Mouse (Mus musculus) liver (tissue): ENCODE results near the gene Zfp507.
A peak's percentile ranks its signal among the peaks of the same experiment; 100 is the strongest.

Source experiments
- DNase-seq: peaks from one replicate; pipeline ENCODE4 v3.0.0-alpha.2; 2020; ENCODE audit warnings: mixed read lengths

Gene Zfp507

GRCm38 (mm10) chr7:35774127-35774526 lies 28.7 kb downstream of the Zfp507 start:
- DNase-seq, result no peak

- no peak for DNase-seq
Observed at GRCm38 (mm10) chr7:35772347-35772746, 30.5 kb downstream of the Zfp507 start.

GRCm38 (mm10) chr7:35771106-35771505 lies 31.7 kb downstream of the Zfp507 start:
- no peak for DNase-seq

- peak; percentile 22 for DNase-seq
Observed at GRCm38 (mm10) chr7:35770122-35770521, 32.7 kb downstream of the Zfp507 start.

- no peak for DNase-seq
Observed at GRCm38 (mm10) chr7:35764461-35764860, 38.3 kb downstream of the Zfp507 start.

GRCm38 (mm10) chr7:35761801-35762200 lies 41.0 kb downstream of the Zfp507 start:
- no peak for DNase-seq

GRCm38 (mm10) chr7:35759602-35760001 lies 43.2 kb downstream of the Zfp507 start:
- DNase-seq, result peak; percentile 36

GRCm38 (mm10) chr7:35756510-35757440 lies 46.0 kb downstream of the Zfp507 start:
- peak; percentile 28 for DNase-seq

GRCm38 (mm10) chr7:35754886-35755168 lies 48.0 kb downstream of the Zfp507 start:
- DNase-seq, result no peak

- DNase-seq, result peak; percentile 90
Observed at GRCm38 (mm10) chr7:35754033-35754885, 48.5 kb downstream of the Zfp507 start, which contains the start of gene Dpy19l3. Gene Dpy19l3 (minus strand): TSS chr7:35754454.

- DNase-seq, result no peak
Observed at GRCm38 (mm10) chr7:35753319-35754032, 49.3 kb downstream of the Zfp507 start.

- DNase-seq, result no peak
Observed at GRCm38 (mm10) chr7:35750873-35751272, 51.9 kb downstream of the Zfp507 start.

GRCm38 (mm10) chr7:35747397-35747964 lies 55.3 kb downstream of the Zfp507 start:
- no peak for DNase-seq

- DNase-seq, result no peak
Observed at GRCm38 (mm10) chr7:35746686-35747396, 56.0 kb downstream of the Zfp507 start.

- DNase-seq, result peak; percentile 24
Observed at GRCm38 (mm10) chr7:35745281-35745702, 57.5 kb downstream of the Zfp507 start.

GRCm38 (mm10) chr7:35744771-35745170 lies 58.0 kb downstream of the Zfp507 start:
- no peak for DNase-seq

GRCm38 (mm10) chr7:35742310-35742709 lies 60.5 kb downstream of the Zfp507 start:
- no peak for DNase-seq

- no peak for DNase-seq
Observed at GRCm38 (mm10) chr7:35741858-35742257, 60.9 kb downstream of the Zfp507 start.

- DNase-seq, result peak; percentile 61
Observed at GRCm38 (mm10) chr7:35740489-35741230, 62.1 kb downstream of the Zfp507 start.

- no peak for DNase-seq
Observed at GRCm38 (mm10) chr7:35738871-35739270, 63.9 kb downstream of the Zfp507 start.
